Mouse (Mus musculus): Measurements from ENCODE around the gene Cdk5rap2. TPM values are rescaled to one million over a fixed set of nuclear protein-coding genes. Genes with fewer than 3 reads are reported as not detected.

Gene Cdk5rap2
- polyA plus RNA-seq, 1 experiment: 25.0 TPM

- no peak overlapping the region for H3K4me3 ChIP-seq (ENCODE audit: extremely low read depth, insufficient read depth, insufficient read length)
- WGBS: 91% methylated on average over 11 of the region's 11 CpGs
- DNase-seq (ENCODE audit: low read depth in 1 of 2, low spot score in 2 of 2): no peak
- H3K36me3 ChIP-seq (ENCODE audit: control insufficient read depth, insufficient read depth, low read length): no peaks in the 10 kb centered on the region
- TF ChIP-seq POLR2A (IDR thresholded peaks at IDR 0.05; ENCODE audit: low read depth, low read length) (no peak), CTCF (IDR thresholded peaks at IDR 0.05; ENCODE audit: extremely low read depth, insufficient read depth, insufficient read length, insufficient replicate concordance) (no peak)
- H3K27me3 ChIP-seq (ENCODE audit: control insufficient read depth, insufficient read depth, low read length): no peaks in the 10 kb centered on the region
- no peak overlapping the region for H3K27ac ChIP-seq (ENCODE audit: insufficient read depth, low read length)
- H3K4me1 ChIP-seq (ENCODE audit: control insufficient read depth, insufficient read depth, insufficient read length): no peaks in the 10 kb centered on the region
Observed at GRCm38 (mm10) chr4:70391760-70392372, 18.4 kb downstream of the Cdk5rap2 start.

GRCm38 (mm10) chr4:70391073-70391472 lies 19.2 kb downstream of the Cdk5rap2 start:
- H3K27ac ChIP-seq (ENCODE audit: insufficient read depth, low read length): no peak overlapping the region
- 96% methylated on average over 9 of the region's 9 CpGs for WGBS
- H3K27me3 ChIP-seq (ENCODE audit: control insufficient read depth, insufficient read depth, low read length): no peaks in the 10 kb centered on the region
- H3K36me3 ChIP-seq (ENCODE audit: control insufficient read depth, insufficient read depth, low read length): no peaks in the 10 kb centered on the region
- no peak for TF ChIP-seq POLR2A (IDR thresholded peaks at IDR 0.05; ENCODE audit: low read depth, low read length)
- no peak for TF ChIP-seq CTCF (IDR thresholded peaks at IDR 0.05; ENCODE audit: extremely low read depth, insufficient read depth, insufficient read length, insufficient replicate concordance)
- DNase-seq (ENCODE audit: low read depth in 1 of 2, low spot score in 2 of 2): no peak
- H3K4me1 ChIP-seq (ENCODE audit: control insufficient read depth, insufficient read depth, insufficient read length): no peaks in the 10 kb centered on the region
- H3K4me3 ChIP-seq (ENCODE audit: extremely low read depth, insufficient read depth, insufficient read length): no peak overlapping the region

GRCm38 (mm10) chr4:70386206-70386605 lies 24.0 kb downstream of the Cdk5rap2 start:
- Histone ChIP-seq H3K4me3 (ENCODE audit: extremely low read depth, insufficient read depth, insufficient read length) (no peak overlapping the region), H3K4me1 (ENCODE audit: control insufficient read depth, insufficient read depth, insufficient read length) (no peaks in the 10 kb centered on the region), H3K27ac (ENCODE audit: insufficient read depth, low read length) (no peak overlapping the region), H3K36me3 (ENCODE audit: control insufficient read depth, insufficient read depth, low read length) (no peaks in the 10 kb centered on the region), H3K27me3 (ENCODE audit: control insufficient read depth, insufficient read depth, low read length) (no peaks in the 10 kb centered on the region)
- no peak for DNase-seq (ENCODE audit: low read depth in 1 of 2, low spot score in 2 of 2)
- TF ChIP-seq CTCF (IDR thresholded peaks at IDR 0.05; ENCODE audit: extremely low read depth, insufficient read depth, insufficient read length, insufficient replicate concordance) (no peak), POLR2A (IDR thresholded peaks at IDR 0.05; ENCODE audit: low read depth, low read length) (no peak)
- WGBS: 96% methylated on average over 5 of the region's 5 CpGs

GRCm38 (mm10) chr4:70377359-70377758 lies 32.9 kb downstream of the Cdk5rap2 start:
- Histone ChIP-seq H3K4me3 (ENCODE audit: extremely low read depth, insufficient read depth, insufficient read length) (no peak overlapping the region), H3K27ac (ENCODE audit: insufficient read depth, low read length) (no peak overlapping the region), H3K27me3 (ENCODE audit: control insufficient read depth, insufficient read depth, low read length) (no peaks in the 10 kb centered on the region), H3K4me1 (ENCODE audit: control insufficient read depth, insufficient read depth, insufficient read length) (no peaks in the 10 kb centered on the region), H3K36me3 (ENCODE audit: control insufficient read depth, insufficient read depth, low read length) (peaks cover 1% of the 10 kb centered on the region; the same call in 1 of the 2 replicates)
- WGBS: 93% methylated on average over 4 of the region's 4 CpGs
- TF ChIP-seq CTCF (IDR thresholded peaks at IDR 0.05; ENCODE audit: extremely low read depth, insufficient read depth, insufficient read length, insufficient replicate concordance) (no peak), POLR2A (IDR thresholded peaks at IDR 0.05; ENCODE audit: low read depth, low read length) (no peak)
- DNase-seq (ENCODE audit: low read depth in 1 of 2, low spot score in 2 of 2): no peak

- DNase-seq (ENCODE audit: low read depth in 1 of 2, low spot score in 2 of 2): no peak
- H3K4me1 ChIP-seq (ENCODE audit: control insufficient read depth, insufficient read depth, insufficient read length): no peaks in the 10 kb centered on the region
- H3K27ac ChIP-seq (ENCODE audit: insufficient read depth, low read length): no peak overlapping the region
- H3K36me3 ChIP-seq (ENCODE audit: control insufficient read depth, insufficient read depth, low read length): peaks cover 5% of the 10 kb centered on the region; the same call in 1 of the 2 replicates
- TF ChIP-seq POLR2A (IDR thresholded peaks at IDR 0.05; ENCODE audit: low read depth, low read length) (no peak), CTCF (IDR thresholded peaks at IDR 0.05; ENCODE audit: extremely low read depth, insufficient read depth, insufficient read length, insufficient replicate concordance) (no peak)
- no peaks in the 10 kb centered on the region for H3K27me3 ChIP-seq (ENCODE audit: control insufficient read depth, insufficient read depth, low read length)
- 95% methylated on average over 11 of the region's 11 CpGs for WGBS
- H3K4me3 ChIP-seq (ENCODE audit: extremely low read depth, insufficient read depth, insufficient read length): no peak overlapping the region
Observed at GRCm38 (mm10) chr4:70365061-70365858, 45.0 kb downstream of the Cdk5rap2 start.

GRCm38 (mm10) chr4:70361366-70361765 lies 48.9 kb downstream of the Cdk5rap2 start:
- DNase-seq (ENCODE audit: low read depth in 1 of 2, low spot score in 2 of 2): no peak
- H3K36me3 ChIP-seq (ENCODE audit: control insufficient read depth, insufficient read depth, low read length): peaks cover 5% of the 10 kb centered on the region; the same call in 1 of the 2 replicates
- H3K27ac ChIP-seq (ENCODE audit: insufficient read depth, low read length): no peak overlapping the region
- WGBS: 88% methylated on average over 4 of the region's 4 CpGs
- H3K4me1 ChIP-seq (ENCODE audit: control insufficient read depth, insufficient read depth, insufficient read length): no peaks in the 10 kb centered on the region
- H3K27me3 ChIP-seq (ENCODE audit: control insufficient read depth, insufficient read depth, low read length): no peaks in the 10 kb centered on the region
- TF ChIP-seq POLR2A (IDR thresholded peaks at IDR 0.05; ENCODE audit: low read depth, low read length) (no peak), CTCF (IDR thresholded peaks at IDR 0.05; ENCODE audit: extremely low read depth, insufficient read depth, insufficient read length, insufficient replicate concordance) (no peak)
- H3K4me3 ChIP-seq (ENCODE audit: extremely low read depth, insufficient read depth, insufficient read length): no peak overlapping the region
